Mouse (Mus musculus) olfactory bulb, adult 2 months (tissue): ENCODE measurements around the gene Orc3. TPM values are rescaled to one million over a fixed set of nuclear protein-coding genes. Genes with fewer than 3 reads are reported as not detected.

Experiments used
- H3K27ac ChIP-seq: fragments of 200-500 bp; 2 replicates; pipeline ENCODE4 v1.5.1; 2012; ENCODE audit warnings: low read depth, low read length; ENCODE audit not compliant: insufficient read depth
- H3K4me1 ChIP-seq: fragments of 200-500 bp; 2 replicates; pipeline ENCODE4 v1.6.1; 2012; ENCODE audit warnings: low read length; ENCODE audit not compliant: control insufficient read depth, insufficient read depth
- H3K4me3 ChIP-seq: fragments of 200-500 bp; 2 replicates; pipeline ENCODE4 v1.5.1; 2012; ENCODE audit warnings: mild to moderate bottlenecking, low read depth, low read length, moderate library complexity; ENCODE audit not compliant: insufficient read depth
- CTCF ChIP-seq: fragments of 200-500 bp; IDR thresholded peaks from 2 replicates; pipeline ENCODE4 v1.5.1; 2012; ENCODE audit warnings: low read depth, mild to moderate bottlenecking, low read length, moderate library complexity; ENCODE audit not compliant: insufficient read depth
- POLR2A ChIP-seq: fragments of 200-500 bp; IDR thresholded peaks from 2 replicates; pipeline ENCODE4 v1.6.1; 2012; ENCODE audit warnings: mild to moderate bottlenecking, low read depth, low read length, moderate library complexity; ENCODE audit not compliant: insufficient read depth
- WGBS: fragments of 180-500 bp; shearing (Covaris S2); methylation state at CpG from one replicate; pipeline ENCODE4 v1.1.7; 2018; 5-methylcytosine and 5-hydroxymethylcytosine counted together
- polyA plus RNA-seq: library from polyadenylated mRNA; stranded (reverse); fragments of >200 nt; gene quantifications from 2 replicates; pipeline ENCODE4 v1.2.4, GENCODE M21; 2012; ENCODE audit warnings: low replicate concordance; ENCODE audit not compliant: missing spikeins, insufficient read depth, insufficient read length

Gene Orc3
- 439 TPM in 1 of 2 replicates, not detected in the other for polyA plus RNA-seq

DNA sequence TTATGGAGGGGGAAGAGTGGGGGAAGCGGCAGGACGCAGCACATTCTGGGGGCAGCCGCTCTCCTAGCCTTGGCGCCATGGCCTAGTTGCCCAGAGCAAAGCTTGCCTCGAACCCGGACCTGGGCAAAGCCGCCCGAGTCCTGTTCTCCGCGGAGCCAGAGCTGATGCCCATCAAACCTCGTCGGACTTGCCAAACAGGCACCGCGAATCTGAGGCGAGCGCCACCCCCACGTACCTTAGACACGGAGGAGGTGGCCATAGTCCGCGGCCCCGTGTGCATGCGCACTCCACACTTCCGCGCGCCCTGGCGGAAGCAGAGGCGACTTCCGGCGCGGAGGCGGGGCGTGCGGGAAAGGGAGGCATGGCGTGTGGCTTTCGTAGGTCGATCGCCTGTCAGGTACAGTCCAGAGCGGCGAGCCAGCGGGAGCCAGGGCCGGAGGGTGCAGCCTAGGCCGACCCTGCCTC, at the start of gene Orc3, which contains the start of gene Rars2:
TSS of gene Orc3 (minus strand) at position 315 of the 465 bp plus-strand sequence.
TSS of gene Rars2 (plus strand) at position 328 of the 465 bp plus-strand sequence.
- WGBS: under 1% methylated on average over 42 of the region's 42 CpGs
- H3K4me3 ChIP-seq: peak within 1 kb of the TSS; percentile 95
- peak within 1 kb of the TSS; percentile 87 for H3K27ac ChIP-seq

GRCm38 (mm10) chr4:34661927-34662326, 47.2 kb upstream of the Orc3 start:
- H3K27ac ChIP-seq: no peak overlapping the region
- peaks cover 5% of the 10 kb centered on the region; the same call in 1 of the 2 replicates for H3K4me1 ChIP-seq
- H3K4me3 ChIP-seq: no peak overlapping the region
- TF ChIP-seq CTCF: no peak
- no peak for TF ChIP-seq POLR2A
- WGBS: 76% methylated on average over 6 of the region's 6 CpGs

More for the DNA sequence above, at the start of gene Orc3, which contains the start of gene Rars2:
- peaks cover 9% of the 10 kb centered on the region for H3K4me1 ChIP-seq
- TF ChIP-seq CTCF (no peak), POLR2A (peak; percentile 77)

GRCm38 (mm10) chr4:34661514-34661913, 46.8 kb upstream of the Orc3 start:
- H3K4me3 ChIP-seq: no peak overlapping the region
- 89% methylated on average over 2 of the region's 2 CpGs for WGBS
- H3K4me1 ChIP-seq: peaks cover 5% of the 10 kb centered on the region; the same call in 1 of the 2 replicates
- no peak for TF ChIP-seq POLR2A
- TF ChIP-seq CTCF: no peak
- H3K27ac ChIP-seq: no peak overlapping the region

DNA sequence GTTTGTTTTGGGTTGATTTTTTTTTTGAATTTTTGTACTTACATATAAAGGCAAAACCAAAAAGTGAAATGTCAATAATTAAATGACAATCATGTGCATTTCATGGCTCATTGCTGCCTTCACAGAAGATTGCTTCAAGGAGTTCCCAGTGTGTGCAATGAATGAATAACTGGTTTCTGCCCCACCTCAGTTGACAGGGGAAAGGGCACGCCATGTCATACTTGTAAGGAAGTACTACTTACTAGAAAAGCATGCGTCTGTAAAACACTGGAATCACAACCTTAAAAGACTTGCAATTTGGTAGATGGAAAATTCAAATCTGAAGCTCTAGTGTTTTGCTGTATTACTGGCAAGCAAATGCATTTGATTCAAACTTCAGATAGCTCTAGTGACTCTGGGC, 44.3 kb upstream of the Orc3 start:
- WGBS: 87% methylated on average over 2 of the region's 2 CpGs
- peaks cover 5% of the 10 kb centered on the region; the same call in 1 of the 2 replicates for H3K4me1 ChIP-seq
- no peak overlapping the region for H3K27ac ChIP-seq
- no peak overlapping the region for H3K4me3 ChIP-seq
- TF ChIP-seq CTCF: no peak
- TF ChIP-seq POLR2A: no peak

GRCm38 (mm10) chr4:34656101-34656500, 41.4 kb upstream of the Orc3 start:
- no peak overlapping the region for H3K27ac ChIP-seq
- TF ChIP-seq CTCF (no peak), POLR2A (no peak)
- H3K4me3 ChIP-seq: no peak overlapping the region
- H3K4me1 ChIP-seq: no peaks in the 10 kb centered on the region
- WGBS: 93% methylated on average over 10 of the region's 10 CpGs

DNA sequence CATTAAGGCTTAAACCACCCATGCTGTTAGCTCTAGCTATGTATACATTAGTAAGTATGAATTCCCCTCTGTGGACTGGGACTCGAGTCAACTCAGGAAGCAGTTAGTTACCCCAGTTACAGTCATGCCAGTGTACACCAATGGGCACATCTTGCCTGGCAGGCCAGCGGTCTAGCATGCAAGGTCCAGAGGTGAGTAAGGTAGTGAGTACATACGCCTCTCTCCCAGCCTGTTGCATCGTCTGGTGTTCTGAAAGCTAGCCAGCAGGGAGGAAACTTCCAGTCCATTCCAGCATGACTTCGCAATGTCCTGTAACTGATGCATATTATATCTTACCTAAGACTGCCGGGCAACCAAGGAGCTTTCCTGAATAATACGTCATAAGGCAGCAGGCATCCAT, 38.4 kb upstream of the Orc3 start:
- 92% methylated on average over 7 of the region's 7 CpGs for WGBS
- TF ChIP-seq CTCF (no peak), POLR2A (no peak)
- Histone ChIP-seq H3K27ac (no peak overlapping the region), H3K4me1 (no peaks in the 10 kb centered on the region), H3K4me3 (no peak overlapping the region)

GRCm38 (mm10) chr4:34644779-34645178, 30.0 kb upstream of the Orc3 start:
- TF ChIP-seq CTCF: no peak
- TF ChIP-seq POLR2A: no peak
- no peaks in the 10 kb centered on the region for H3K4me1 ChIP-seq
- no peak overlapping the region for H3K4me3 ChIP-seq
- no peak overlapping the region for H3K27ac ChIP-seq

DNA sequence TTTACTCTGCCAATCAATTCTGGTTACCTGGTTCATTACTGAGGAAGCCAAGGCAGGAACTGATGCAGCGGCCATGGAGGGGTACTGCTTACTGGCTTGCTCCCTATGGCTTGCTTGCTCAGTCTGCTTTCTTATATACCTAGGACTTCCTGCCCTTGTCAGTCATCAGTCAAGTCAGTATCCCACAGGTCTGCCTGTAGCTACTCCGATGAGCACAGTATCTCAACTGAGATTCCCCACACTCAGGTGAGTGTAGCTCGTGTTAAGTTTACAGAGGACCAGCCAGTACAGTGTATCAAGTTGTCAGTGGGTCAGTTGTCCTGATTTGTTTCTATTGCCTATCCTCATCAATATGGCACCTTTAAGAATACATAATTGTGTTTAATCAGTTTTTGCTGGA, 26.0 kb upstream of the Orc3 start:
- TF ChIP-seq POLR2A: no peak
- no peak for TF ChIP-seq CTCF
- 97% methylated on average over 3 of the region's 3 CpGs for WGBS
- Histone ChIP-seq H3K4me3 (no peak overlapping the region), H3K27ac (no peak overlapping the region), H3K4me1 (no peaks in the 10 kb centered on the region)

GRCm38 (mm10) chr4:34639745-34640364, 25.1 kb upstream of the Orc3 start:
- 88% methylated on average over 5 of the region's 5 CpGs for WGBS
- no peak for TF ChIP-seq CTCF
- TF ChIP-seq POLR2A: no peak
- no peak overlapping the region for H3K4me3 ChIP-seq
- no peak overlapping the region for H3K27ac ChIP-seq
- no peaks in the 10 kb centered on the region for H3K4me1 ChIP-seq
